Mouse (Mus musculus): Measurements from ENCODE around the gene Gm4969.
"Not testable (repeated sequence)": the region's sequence is repeated elsewhere in the genome, so short reads cannot be mapped to it uniquely, and the experiment has no call there.

Gm4969 gene

GRCm38 (mm10) chr7:19071024-19071423 lies 47.1 kb downstream of the Gm4969 start:
- DNase-seq (ENCODE audit: low spot score) = not testable (repeated sequence)

- DNase-seq (ENCODE audit: low spot score) = no peak
These were observed 48.7 kb downstream of the Gm4969 start for GRCm38 (mm10) chr7:19069500-19069899.

- DNase-seq (ENCODE audit: low spot score) = peak; percentile 69
These were observed 49.5 kb downstream of the Gm4969 start for GRCm38 (mm10) chr7:19068707-19069106.

- no peak for DNase-seq (ENCODE audit: low spot score)
These were observed 50.2 kb downstream of the Gm4969 start for GRCm38 (mm10) chr7:19067935-19068334.

- DNase-seq (ENCODE audit: low spot score) = no peak
These were observed 51.1 kb downstream of the Gm4969 start for GRCm38 (mm10) chr7:19067063-19067462.

- no peak for DNase-seq (ENCODE audit: low spot score)
These were observed 52.3 kb downstream of the Gm4969 start for GRCm38 (mm10) chr7:19065896-19066295.

- no peak for DNase-seq (ENCODE audit: low spot score)
These were observed 60.8 kb downstream of the Gm4969 start for GRCm38 (mm10) chr7:19057405-19057804.

- DNase-seq (ENCODE audit: low spot score) = no peak
These were observed 63.1 kb downstream of the Gm4969 start for GRCm38 (mm10) chr7:19055108-19055507.

GRCm38 (mm10) chr7:19054777-19055076 lies 63.4 kb downstream of the Gm4969 start:
- no peak for DNase-seq (ENCODE audit: low spot score)

GRCm38 (mm10) chr7:19054047-19054776 lies 64.0 kb downstream of the Gm4969 start, which contains the start of gene Rsph6a:
Rsph6a (plus strand) TSS chr7:19054690.
- no peak for DNase-seq (ENCODE audit: low spot score)

- DNase-seq (ENCODE audit: low spot score) = no peak
These were observed 65.0 kb downstream of the Gm4969 start for GRCm38 (mm10) chr7:19053136-19053532.

GRCm38 (mm10) chr7:19052345-19053135 lies 65.6 kb downstream of the Gm4969 start:
- DNase-seq (ENCODE audit: low spot score) = no peak

GRCm38 (mm10) chr7:19051161-19051560 lies 67.0 kb downstream of the Gm4969 start:
- DNase-seq (ENCODE audit: low spot score) = no peak

GRCm38 (mm10) chr7:19050172-19050571 lies 68.0 kb downstream of the Gm4969 start:
- no peak for DNase-seq (ENCODE audit: low spot score)

- DNase-seq (ENCODE audit: low spot score) = no peak
These were observed 68.9 kb downstream of the Gm4969 start for GRCm38 (mm10) chr7:19049252-19049651.
